Mouse (Mus musculus): ENCODE results near the gene Gpx6.

DNA sequence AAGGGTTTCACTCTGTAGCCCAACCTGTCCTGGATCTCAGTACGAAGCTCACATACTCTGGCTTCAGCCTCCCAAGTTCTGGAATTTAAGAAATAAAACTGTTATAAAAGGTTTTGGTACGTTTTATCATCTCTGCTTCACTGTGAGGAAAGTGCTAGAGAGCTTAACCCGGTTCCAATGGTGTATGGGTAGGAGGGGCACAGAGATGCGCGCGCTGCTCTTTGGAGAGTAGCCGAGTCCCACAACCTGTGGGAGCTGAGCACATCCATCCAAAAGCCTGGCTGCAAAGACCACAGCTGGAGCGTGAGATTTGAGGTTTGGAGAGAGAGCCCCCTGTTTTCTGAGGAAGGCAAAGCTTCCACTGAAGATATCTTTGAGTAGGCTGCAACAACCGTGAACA is 15.5 kb downstream of the Gpx6 start:
- TF ChIP-seq GATA1 (IDR thresholded peaks at IDR 0.05; ENCODE audit: borderline replicate concordance, low read length): no peak
- TF ChIP-seq CTCF (IDR thresholded peaks at IDR 0.05; ENCODE audit: low read depth, low read length): no peak
- TF ChIP-seq TAL1 (conservative IDR thresholded peaks at IDR 0.05; ENCODE audit: low read depth, low read length): no peak
- TF ChIP-seq POLR2AphosphoS5 (IDR thresholded peaks at IDR 0.05; ENCODE audit: insufficient replicate concordance, low read depth, low read length): no peak
